11 mouse cellular contexts compared by ENCODE assay signal in genomic region chr12:81971884-81972362, GRCm38 (mm10).
DNase-seq lines count a peak whose midpoint lies in the region; ATAC-seq lines count a peak whose summit lies in the region.
"Had no signal": no experiment of that assay in that cellular context is flagged by ENCODE, and none has a peak within 500 bp of the region (broad histone marks: within the 10 kb centered on the region; RNA-seq: fewer than 3 reads in every experiment).

No protein-coding gene starts in this region.

- peak overlapping the region; percentile 98 for H3K27ac ChIP-seq in macrophage

- H3K4me3 ChIP-seq in macrophage (ENCODE audit: inconsistent target) = no peak overlapping the region; the same call in 1 of the 2 replicates

- H3K79me2 ChIP-seq in macrophage (ENCODE audit: inconsistent target) = no peaks in the 10 kb centered on the region; the same call in 1 of the 2 replicates

- 23% methylated on average over 8 of the region's 8 CpGs for WGBS in macrophage (ENCODE audit: missing documents)

- DNase-seq in layer of hippocampus, adult 11-12 months (ENCODE audit: low spot score) = peak; percentile 44
- DNase-seq in layer of hippocampus, adult 18-20 months (ENCODE audit: low spot score in 2 of 2) = no peak
- peak; percentile 27 for DNase-seq in CD4-positive, CD25-positive, alpha-beta regulatory T cell, adult 2 months (ENCODE audit: low read depth, low spot score)
- DNase-seq in gastrocnemius, postnatal 4 days (ENCODE audit: low spot score in 2 of 2) = no peak
- DNase-seq in spleen, postnatal 14 days (ENCODE audit: low spot score in 2 of 2) = no peak
- no peak for DNase-seq in cerebellum, postnatal 36 days
- DNase-seq: cerebellum, adult 8-10 months; heart, postnatal 14 days had no signal

- H3K36me3 ChIP-seq in macrophage (ENCODE audit: inconsistent target) = peaks cover 19% of the 10 kb centered on the region; the same call in 1 of the 2 replicates

- peak; percentile 52 for ATAC-seq in common myeloid progenitor, adult 5-6 weeks (replicated peaks; ENCODE audit: low read depth, poor library complexity, severe bottlenecking)
- ATAC-seq: forebrain, embryonic 14.5 days had no signal

Comparison
In these comparisons a context has a peak if more than half of its experiments do, and no peak if none do; other contexts are left out.
1. DNase-seq: peak in layer of hippocampus, adult 11-12 months (single experiment) and CD4-positive, CD25-positive, alpha-beta regulatory T cell, adult 2 months (single experiment); none in layer of hippocampus, adult 18-20 months (0 of 2), gastrocnemius, postnatal 4 days (0 of 2), spleen, postnatal 14 days (0 of 2) and cerebellum, postnatal 36 days (0 of 2).